Mouse (Mus musculus) kidney, adult 9 months (tissue): ENCODE measurements around the gene Btbd2.

Experiments
- DNase-seq: peaks from one replicate; pipeline ENCODE4 v3.0.0; 2022

The Btbd2 gene

GRCm38 (mm10) chr10:80686617-80687016 lies 29.7 kb upstream of the Btbd2 start:
- DNase-seq = no peak

GRCm38 (mm10) chr10:80684984-80685383 lies 28.1 kb upstream of the Btbd2 start:
- DNase-seq = no peak

GRCm38 (mm10) chr10:80684214-80684613 lies 27.3 kb upstream of the Btbd2 start:
- DNase-seq = peak; percentile 84

GRCm38 (mm10) chr10:80683647-80684046 lies 26.8 kb upstream of the Btbd2 start:
- no peak for DNase-seq

GRCm38 (mm10) chr10:80682003-80682402 lies 25.1 kb upstream of the Btbd2 start:
- no peak for DNase-seq

GRCm38 (mm10) chr10:80680260-80680696 lies 23.4 kb upstream of the Btbd2 start:
- no peak for DNase-seq

GRCm38 (mm10) chr10:80679556-80680259 lies 22.8 kb upstream of the Btbd2 start:
- DNase-seq = no peak

- DNase-seq = peak; percentile 72
These were observed 21.9 kb upstream of the Btbd2 start for GRCm38 (mm10) chr10:80678601-80679377.

GRCm38 (mm10) chr10:80677942-80678436 lies 21.1 kb upstream of the Btbd2 start, which contains the start of gene Mknk2:
TSS of gene Mknk2 (minus strand) at chr10:80678112.
- DNase-seq = peak; percentile 98

- DNase-seq = peak; percentile 64
These were observed 20.4 kb upstream of the Btbd2 start for GRCm38 (mm10) chr10:80677128-80677875.

GRCm38 (mm10) chr10:80676198-80676928 lies 19.5 kb upstream of the Btbd2 start:
- peak; percentile 99 for DNase-seq

GRCm38 (mm10) chr10:80675405-80676197 lies 18.7 kb upstream of the Btbd2 start:
- no peak for DNase-seq

- no peak for DNase-seq
These were observed 18.1 kb upstream of the Btbd2 start for GRCm38 (mm10) chr10:80674851-80675404.

GRCm38 (mm10) chr10:80674161-80674711 lies 17.4 kb upstream of the Btbd2 start:
- DNase-seq = peak; percentile 80

- no peak for DNase-seq
These were observed 16.8 kb upstream of the Btbd2 start for GRCm38 (mm10) chr10:80673690-80674089.

GRCm38 (mm10) chr10:80671936-80672690 lies 15.2 kb upstream of the Btbd2 start:
- DNase-seq = no peak

GRCm38 (mm10) chr10:80671251-80671650 lies 14.4 kb upstream of the Btbd2 start:
- DNase-seq = no peak

GRCm38 (mm10) chr10:80670531-80670930 lies 13.7 kb upstream of the Btbd2 start:
- DNase-seq = no peak

GRCm38 (mm10) chr10:80669737-80670485 lies 13.0 kb upstream of the Btbd2 start:
- DNase-seq = peak; percentile 97
